Mouse (Mus musculus) brain, embryonic 18.5 days (tissue): ENCODE measurements at regions not wholly inside any gene's neighbourhood (a gene's known extent, or its start where the extent isn't known, plus 50 kb on each side); places are given as distances from the start of the nearest gene placed in this dataset.
A peak's percentile ranks its signal among the peaks of the same experiment; 100 is the strongest.

Experiments
- DNase-seq: peaks from one replicate; pipeline ENCODE4 v3.0.0-alpha.2; 2012; ENCODE audit warnings: low read depth, low spot score

DNA sequence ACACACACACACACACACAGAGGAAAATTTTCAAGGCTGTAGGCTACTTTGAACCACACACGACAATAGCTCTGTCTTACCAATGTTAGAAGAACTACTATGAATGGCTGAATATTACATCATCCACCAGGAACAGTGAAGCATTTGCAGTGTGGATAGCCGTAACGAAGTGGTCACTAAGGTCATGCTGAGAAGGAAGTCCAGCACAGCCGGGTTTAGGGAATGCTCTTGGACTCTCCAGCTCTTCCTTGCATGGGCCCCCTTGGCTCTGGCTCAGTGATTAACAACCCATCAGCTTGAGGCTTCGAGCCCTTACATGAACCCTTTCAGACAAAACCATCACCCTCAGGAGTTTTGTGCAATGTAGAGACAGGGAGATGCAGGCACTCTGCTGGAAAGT is 245.3 kb downstream of the Adamts20 start:
- DNase-seq: no peak

DNA sequence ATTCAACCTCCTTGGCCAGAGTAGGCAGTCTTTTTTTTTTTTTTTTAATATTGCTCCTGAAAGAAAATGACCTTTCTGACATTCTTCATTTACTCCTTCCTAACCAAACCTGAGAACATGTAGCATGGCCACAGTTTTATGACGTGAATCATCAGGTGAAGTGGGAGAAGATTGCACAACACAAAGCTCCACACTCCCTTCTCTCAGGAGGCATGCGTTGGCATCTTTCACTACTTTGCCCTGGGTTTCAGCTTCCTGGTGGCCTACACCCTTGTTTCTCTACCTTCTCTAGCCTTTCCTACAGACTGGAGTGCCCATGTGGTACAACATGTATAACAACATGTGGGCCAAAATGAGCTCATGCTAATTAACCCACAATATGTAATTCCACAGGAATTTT is 248.5 kb downstream of the Adamts20 start:
- no peak for DNase-seq

DNA sequence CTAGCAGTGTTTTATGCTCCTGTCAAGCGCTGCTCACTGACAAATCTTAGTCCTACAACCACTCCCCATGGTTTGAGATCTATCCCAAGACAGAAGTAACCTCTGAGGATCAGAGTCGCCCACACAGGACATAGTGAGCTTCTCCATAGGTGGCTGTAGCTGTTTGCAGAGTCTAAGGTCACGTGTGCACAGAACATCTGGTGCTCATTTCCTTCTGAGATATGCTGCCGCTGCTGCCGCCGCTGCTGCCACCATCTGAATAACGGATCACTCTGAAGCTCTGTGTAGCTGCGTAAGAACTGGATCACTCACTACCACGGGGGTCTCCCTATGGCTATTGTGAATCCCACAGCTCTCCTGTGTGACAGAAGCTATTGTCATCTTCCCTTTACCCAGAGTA is 250.8 kb downstream of the Adamts20 start:
- DNase-seq: no peak

DNA sequence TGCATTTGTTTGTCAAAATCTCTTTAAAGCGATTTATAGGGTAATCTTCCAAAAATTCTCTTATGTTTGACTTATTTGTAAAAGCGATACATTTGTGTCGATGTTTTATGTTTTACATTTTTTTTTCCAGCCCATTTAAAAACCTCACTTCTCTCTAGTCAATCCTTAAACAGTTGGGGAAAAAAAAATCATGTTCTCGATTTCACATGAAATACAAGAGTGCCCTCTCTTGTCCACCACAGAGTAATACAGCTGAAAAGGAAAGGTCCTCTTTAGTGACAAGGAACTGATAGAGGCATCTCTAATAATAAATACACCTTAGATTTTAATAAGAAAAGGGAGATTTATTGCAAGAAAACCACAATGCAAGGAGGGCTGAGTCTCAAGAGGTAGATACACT is 251.8 kb downstream of the Adamts20 start:
- DNase-seq: no peak

DNA sequence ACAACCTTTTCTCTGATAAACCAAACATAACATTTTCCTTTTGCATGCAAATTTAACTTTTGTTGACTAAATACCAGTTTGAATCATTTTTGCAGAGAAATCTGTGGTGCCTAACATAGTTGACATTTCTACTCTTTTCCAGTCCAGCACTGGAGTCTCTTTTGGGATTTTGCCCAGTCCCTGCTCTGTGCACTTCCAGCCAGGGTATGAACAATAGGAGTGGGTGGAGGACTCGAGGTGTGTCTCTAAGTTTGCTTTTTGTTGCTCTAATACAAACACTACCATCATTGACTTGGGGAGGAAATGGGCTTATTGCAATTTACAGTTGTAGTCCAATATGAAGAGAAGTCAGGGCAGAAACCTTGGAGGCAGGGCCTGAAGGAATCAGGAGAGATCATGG is 256.7 kb downstream of the Adamts20 start:
- no peak for DNase-seq

- DNase-seq: no peak
Observed at GRCm38 (mm10) chr15:94206454-94206853, 258.8 kb downstream of the Adamts20 start.

- no peak for DNase-seq
Observed at GRCm38 (mm10) chr15:94205309-94205893, 259.8 kb downstream of the Adamts20 start.

DNA sequence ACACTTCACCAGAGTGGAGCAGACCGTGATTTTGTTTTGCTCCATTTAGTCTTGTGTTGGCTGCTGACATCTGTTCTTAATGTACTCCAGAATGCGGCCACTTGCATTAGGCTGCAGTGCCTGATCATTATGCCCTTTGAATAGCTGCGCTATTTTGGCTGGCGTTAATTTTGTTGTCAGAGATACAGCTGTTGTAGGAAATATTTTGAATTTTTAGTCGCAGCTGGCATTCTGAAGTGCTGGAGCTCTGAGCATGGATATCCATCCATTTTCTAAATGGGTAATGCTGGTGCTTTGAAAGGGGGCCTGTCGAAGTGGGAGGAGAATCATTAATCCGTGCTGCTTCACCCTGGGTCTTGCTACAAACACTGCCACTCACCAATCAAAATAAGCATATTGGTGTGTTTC is 275.1 kb downstream of the Adamts20 start:
- DNase-seq: peak; percentile 22

- DNase-seq: no peak
Observed at GRCm38 (mm10) chr15:94187588-94187987, 277.6 kb downstream of the Adamts20 start.

- no peak for DNase-seq
Observed at GRCm38 (mm10) chr15:94183663-94184375, 281.4 kb downstream of the Adamts20 start.

DNA sequence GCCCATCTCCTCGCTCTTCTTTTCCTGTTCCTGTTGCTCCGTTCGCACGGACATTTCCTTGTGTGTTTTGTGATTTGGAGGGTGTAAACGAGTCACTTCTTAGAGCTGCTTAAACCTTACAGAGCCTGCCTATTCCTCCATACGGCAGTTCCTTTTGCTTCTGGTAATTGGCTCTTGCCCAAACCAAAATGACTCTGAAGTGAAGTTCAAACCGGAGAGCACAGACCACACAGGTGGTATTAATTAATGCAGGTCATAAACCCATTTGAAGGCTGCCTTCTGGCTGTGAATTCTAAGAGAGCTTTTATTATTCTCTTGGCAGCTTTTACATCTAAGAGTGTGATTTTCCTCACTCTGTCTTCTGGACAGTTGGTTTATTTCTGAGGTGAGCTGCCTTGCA is 291.1 kb downstream of the Adamts20 start:
- DNase-seq: no peak

DNA sequence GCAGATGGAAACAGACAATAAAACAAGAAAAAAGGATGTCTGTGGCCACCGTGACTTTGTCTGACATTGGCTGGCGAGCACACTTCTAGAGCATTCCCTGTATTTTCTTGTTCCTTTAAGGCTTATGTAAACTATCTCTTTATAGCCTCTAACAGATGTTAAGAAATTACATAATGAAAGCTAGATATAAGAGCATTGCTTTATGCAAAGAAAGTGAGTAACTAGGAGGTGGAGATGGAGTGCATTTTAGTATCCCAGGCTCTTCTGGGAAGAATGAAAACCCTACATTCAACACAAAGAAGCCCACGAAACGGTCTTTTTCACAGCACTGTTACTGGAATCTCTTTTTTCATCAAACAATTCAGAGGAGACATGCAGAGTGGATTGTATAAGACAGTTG is 304.4 kb downstream of the Adamts20 start:
- DNase-seq: no peak

DNA sequence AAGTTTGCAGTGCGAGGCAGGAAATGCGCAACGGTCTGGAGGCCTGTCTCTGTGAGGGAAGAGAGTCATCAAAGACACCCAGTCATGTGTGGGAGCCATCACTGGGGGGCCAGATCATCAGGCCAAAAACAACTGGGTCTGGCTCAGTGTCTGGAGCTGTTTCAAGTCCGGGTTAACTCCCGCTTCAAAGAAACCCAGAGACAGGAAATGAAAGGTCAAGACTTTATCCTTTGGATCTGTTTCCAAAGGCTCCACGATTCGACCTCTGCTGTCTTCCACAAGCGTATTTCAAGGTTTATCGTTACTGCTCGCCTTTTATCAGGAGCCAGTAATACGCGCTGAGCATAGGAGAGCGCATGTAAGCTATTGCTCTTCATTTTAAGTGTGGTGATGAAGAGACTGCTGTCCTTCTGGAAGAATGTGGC is 325.7 kb downstream of the Adamts20 start:
- no peak for DNase-seq

DNA sequence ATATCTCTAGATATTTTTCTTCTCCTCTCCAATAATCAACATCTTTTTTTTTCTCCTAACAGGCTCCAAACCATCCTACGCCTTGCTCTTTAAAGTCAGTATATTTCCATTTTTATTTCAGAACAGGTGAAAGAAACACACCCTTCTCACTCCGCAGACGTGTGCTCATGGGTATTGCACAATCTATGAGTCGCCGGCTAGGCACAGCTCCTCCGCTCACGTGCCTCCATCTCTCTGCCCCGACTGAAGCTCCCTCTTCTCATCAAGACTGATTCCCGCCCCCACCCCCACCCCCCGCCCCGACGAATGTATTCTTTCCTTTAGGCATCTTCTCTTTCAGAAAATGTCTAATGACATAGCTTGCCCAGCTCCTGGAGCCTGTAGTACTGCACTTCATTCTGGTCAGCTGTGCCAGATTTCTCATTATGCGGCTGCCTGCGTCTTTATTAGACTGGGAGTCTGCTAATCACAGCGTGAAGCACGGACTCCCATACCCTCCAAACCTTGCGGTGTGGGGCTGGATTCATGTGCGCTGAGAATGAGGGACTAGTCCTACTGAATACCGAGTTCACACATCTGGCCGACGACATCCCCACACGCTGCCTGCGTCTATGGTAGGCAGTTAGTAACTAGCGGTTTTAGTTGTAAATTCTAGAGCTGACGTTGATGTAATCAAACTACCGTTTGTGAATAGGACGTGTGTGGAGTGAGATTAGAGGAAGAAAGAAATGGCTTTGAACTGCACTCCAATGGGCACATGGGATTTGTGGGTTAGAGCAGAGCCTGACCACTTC is 327.9 kb downstream of the Adamts20 start:
- no peak for DNase-seq

DNA sequence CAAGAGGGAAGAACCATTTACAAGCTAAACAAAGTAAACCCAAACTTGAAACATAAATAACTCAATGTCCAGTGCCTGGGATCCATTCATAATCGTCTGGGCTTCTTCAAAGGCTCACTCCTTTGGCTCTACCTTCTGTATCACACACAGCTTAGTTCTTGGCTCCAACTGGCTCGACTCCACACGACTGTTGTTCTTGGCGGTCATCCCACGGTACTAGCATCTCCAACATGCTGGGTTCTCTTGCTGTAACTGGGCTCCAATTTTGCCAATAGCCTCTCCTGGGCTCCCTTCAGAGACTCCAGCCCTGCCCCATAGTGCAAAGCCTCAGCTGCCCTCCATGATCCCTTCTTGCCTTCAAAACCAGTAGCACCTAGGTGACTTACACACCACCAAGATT is 352.4 kb downstream of the Adamts20 start:
- no peak for DNase-seq

DNA sequence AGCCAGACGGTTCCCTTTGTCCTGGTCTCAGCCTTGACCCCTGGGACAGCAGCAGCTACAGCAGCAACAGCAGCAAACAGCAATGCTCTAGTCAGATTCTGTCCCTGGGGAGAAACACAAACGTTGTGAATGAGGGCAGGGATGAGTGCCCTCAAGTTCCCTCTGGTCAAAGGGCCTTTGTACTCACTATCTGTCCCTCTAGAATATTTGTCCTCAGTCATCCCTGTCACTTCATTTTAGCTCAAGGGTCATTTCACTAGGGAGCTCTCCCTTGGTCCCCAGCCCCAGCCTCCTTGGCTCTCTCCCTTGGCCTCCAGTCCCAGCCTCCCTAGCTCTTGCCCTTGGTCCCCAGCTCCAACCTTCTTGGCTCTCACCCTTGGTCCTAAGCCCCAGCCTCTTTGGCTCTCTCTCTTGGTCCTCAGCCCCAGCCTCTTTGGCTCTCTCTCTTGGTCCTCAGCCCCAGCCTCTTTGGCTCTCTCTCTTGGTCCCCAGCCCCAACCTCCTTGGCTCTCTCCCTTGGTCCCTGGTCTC is 358.0 kb downstream of the Adamts20 start:
- DNase-seq: no peak

DNA sequence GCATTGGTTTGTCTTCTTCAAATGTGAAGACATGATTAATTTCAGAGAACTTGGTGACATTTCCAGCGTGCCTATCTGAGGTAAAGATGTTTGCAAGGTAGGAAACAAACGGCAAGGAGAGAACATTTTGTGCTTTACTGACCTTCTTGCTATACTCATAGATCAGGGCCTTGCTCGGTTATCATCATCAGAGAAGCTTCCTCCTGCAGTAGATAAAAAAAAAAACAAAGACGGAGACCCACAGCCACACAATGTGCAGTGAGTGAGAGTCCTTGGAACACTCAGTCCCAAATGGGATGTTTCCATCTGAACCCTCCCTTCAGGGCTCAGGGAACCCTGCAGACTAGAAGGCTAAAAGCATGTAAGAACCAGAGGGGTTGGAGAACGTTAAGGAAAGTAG is 374.6 kb downstream of the Adamts20 start:
- DNase-seq: no peak

DNA sequence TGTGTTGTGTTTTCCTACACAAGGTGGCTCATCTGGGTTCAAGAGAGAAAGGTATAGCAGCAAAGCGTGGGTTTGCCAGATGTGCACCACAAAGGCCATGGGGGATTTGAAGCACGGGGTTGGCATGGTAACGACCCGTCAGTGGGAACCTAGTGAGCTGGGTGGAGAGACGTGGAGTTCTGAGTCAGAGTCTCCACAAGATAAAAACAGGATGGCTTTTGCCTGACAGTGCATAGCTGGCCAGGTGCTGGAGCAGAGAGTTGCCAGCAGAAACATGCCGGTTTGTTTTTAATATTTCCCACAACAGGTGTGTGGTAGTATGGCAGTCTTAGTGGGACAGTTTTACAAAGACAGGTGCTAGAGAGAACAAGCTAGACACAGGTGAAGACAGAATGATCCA is 375.4 kb downstream of the Adamts20 start:
- DNase-seq: no peak

- no peak for DNase-seq
Observed at GRCm38 (mm10) chr15:94082369-94082768, 382.8 kb downstream of the Adamts20 start.

- no peak for DNase-seq
Observed at GRCm38 (mm10) chr15:94077056-94077455, 388.2 kb downstream of the Adamts20 start.

DNA sequence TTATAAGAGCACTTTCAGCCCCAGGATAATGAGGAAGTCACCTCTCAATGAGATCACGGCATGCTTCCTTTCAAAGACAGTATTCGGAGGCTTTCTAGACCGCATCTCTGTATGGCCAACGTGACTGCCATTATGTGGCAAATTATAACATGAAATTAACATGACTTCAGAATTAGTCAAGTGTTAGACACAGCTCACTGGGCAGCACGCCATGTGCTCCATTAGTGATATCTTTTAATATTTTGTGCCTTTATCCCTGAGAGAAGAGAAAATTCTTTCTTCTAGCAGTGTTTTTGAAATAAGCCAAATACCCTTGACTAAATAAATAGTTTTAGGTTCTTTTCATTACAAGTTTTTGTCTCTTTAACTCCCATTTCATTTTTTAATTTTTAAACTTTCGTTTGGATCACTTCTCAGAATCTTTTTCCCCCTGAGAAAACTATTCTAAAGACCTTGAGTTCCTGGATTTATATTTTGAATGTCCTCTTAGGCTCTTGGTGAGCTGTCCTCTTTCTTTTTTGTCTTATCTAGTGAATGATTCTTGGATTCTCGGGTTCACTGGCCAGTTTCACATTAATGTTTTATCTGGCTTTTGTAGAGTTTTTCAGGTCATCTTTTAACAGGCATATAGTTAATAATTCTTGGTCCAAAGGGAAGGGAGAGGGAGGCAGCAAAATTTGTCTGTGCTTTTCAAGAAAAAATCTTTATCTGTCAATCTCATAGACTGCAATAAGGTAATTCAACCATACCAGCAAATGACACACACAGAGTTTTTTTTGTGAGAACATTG is 390.9 kb downstream of the Adamts20 start:
- DNase-seq: no peak

DNA sequence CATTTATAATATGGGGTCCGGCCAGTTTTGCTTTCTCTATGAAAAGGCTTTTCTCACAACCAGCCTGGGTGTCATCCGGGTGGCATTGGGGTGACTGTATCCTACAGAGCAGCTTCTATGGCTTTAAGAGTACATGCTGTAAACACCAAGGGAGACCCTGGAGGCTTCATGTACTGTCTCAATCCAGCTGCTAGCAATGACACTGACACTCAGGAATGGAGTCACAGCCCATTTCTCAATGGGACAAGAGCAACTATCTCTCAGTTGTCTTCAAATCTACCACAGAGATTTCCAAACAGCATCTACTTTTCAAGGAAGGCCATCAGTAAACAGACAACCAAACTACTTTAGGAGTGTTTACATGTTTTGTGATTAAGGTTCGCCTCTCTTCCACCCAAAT is 397.5 kb downstream of the Adamts20 start:
- no peak for DNase-seq
